Mouse (Mus musculus) ovary, postnatal 36 days (tissue): ENCODE measurements around the gene Acvrl1.

Experiments
- DNase-seq: peaks from one replicate; pipeline ENCODE4 v3.0.0; 2022; ENCODE audit warnings: low spot score, mixed read lengths

Gene Acvrl1

GRCm38 (mm10) chr15:101142672-101143071 lies 14.3 kb downstream of the Acvrl1 start:
- no peak for DNase-seq

GRCm38 (mm10) chr15:101143494-101143893 lies 15.2 kb downstream of the Acvrl1 start:
- DNase-seq = peak; percentile 70

DNA sequence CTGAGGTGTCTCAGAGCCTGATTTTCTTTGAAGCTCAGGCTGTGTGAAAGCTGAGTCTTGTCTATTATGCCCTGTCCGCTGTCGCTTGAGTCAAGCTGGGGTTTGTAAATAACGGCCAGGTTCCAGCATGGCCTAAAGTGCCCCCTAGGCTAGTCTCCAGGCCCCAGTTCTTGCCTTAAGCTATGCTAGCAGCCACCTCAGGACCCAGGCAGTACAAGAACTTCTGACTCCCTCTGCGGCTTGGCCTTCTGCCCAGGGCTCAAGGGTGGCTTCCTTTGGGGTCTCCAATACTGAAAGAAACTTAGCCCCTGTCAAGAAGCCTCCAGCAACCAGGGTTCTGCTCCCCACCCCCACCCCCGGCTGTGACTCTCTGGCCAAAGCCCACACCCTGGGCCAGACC lies 15.9 kb downstream of the Acvrl1 start:
- no peak for DNase-seq

- no peak for DNase-seq
These were observed 16.5 kb downstream of the Acvrl1 start for GRCm38 (mm10) chr15:101144779-101145178.

- DNase-seq = peak; percentile 95
These were observed 17.2 kb downstream of the Acvrl1 start for GRCm38 (mm10) chr15:101145424-101146099.

- DNase-seq = no peak
These were observed 18.0 kb downstream of the Acvrl1 start for GRCm38 (mm10) chr15:101146100-101146965.

GRCm38 (mm10) chr15:101147115-101147909 lies 19.0 kb downstream of the Acvrl1 start:
- DNase-seq = no peak

GRCm38 (mm10) chr15:101147910-101148273 lies 19.6 kb downstream of the Acvrl1 start:
- peak; percentile 26 for DNase-seq

- DNase-seq = no peak
These were observed 20.3 kb downstream of the Acvrl1 start for GRCm38 (mm10) chr15:101148604-101149003.

GRCm38 (mm10) chr15:101151409-101152261 lies 23.3 kb downstream of the Acvrl1 start:
- DNase-seq = peak; percentile 2

GRCm38 (mm10) chr15:101154700-101155616 lies 26.6 kb downstream of the Acvrl1 start:
- peak; percentile 3 for DNase-seq

- no peak for DNase-seq
These were observed 31.8 kb downstream of the Acvrl1 start for GRCm38 (mm10) chr15:101160128-101160527.

- DNase-seq = no peak
These were observed 32.3 kb downstream of the Acvrl1 start for GRCm38 (mm10) chr15:101160591-101160990.

DNA sequence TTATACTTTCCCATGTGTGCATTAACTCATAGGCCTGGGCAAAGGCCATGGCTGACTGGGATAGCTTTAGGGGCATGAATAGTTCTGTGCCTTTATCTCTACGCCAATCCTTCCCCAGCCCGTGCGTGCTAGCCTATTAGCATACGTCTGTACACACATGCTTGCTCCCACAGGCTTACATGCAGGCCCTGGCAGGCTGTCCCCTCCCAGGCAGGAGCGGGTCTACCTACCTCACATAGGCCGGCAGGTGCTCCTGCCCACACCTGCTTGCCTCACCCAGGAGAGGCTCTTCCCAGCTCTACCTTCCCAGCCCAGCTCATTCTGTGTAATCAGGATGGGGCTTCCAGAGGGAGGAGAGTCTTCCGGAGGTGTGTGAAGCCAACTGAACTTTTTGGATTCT lies 33.2 kb downstream of the Acvrl1 start:
- DNase-seq = no peak

GRCm38 (mm10) chr15:101163056-101163458 lies 34.7 kb downstream of the Acvrl1 start:
- DNase-seq = peak; percentile 41

GRCm38 (mm10) chr15:101163854-101164253 lies 35.5 kb downstream of the Acvrl1 start:
- no peak for DNase-seq

- peak; percentile 43 for DNase-seq
These were observed 36.0 kb downstream of the Acvrl1 start for GRCm38 (mm10) chr15:101164291-101164690.

DNA sequence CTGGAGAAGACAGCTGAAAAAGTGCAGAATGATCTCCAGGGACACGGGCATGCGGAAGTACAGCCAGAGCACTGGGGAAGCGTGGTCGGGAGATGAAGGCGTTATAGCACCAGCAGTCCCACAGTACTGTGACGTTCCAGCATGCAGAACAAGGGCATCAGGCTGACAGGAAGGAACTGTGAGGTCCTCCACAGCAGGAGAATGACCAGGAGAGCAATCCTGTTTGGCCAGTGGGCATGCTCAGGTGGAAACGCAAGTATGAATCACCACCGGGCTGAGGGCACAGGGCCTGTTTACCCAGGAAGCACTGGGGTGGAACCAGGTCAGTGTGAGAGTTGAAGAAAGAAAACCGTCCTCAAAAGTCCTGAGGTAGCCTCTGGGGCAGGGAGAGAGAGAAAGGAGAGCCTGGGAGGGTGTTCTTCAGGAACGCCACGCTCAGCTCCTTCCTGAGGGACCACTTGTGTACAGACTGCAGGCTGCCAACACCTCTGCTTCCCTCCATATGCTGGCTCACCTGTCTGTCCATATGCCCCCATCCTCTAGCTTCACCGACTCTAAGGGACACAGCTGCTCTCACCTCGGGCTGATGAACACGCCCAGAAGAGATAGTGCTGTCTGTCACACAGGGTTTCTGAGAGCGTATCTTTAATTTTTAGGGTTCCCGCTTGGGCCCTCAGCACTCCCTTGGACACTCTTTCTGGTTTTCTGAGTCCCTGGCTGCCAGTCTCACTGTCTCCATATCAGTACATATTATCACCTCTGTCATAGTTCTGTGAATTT lies 37.5 kb downstream of the Acvrl1 start:
- DNase-seq = no peak

- no peak for DNase-seq
These were observed 39.2 kb downstream of the Acvrl1 start for GRCm38 (mm10) chr15:101167553-101167952.

DNA sequence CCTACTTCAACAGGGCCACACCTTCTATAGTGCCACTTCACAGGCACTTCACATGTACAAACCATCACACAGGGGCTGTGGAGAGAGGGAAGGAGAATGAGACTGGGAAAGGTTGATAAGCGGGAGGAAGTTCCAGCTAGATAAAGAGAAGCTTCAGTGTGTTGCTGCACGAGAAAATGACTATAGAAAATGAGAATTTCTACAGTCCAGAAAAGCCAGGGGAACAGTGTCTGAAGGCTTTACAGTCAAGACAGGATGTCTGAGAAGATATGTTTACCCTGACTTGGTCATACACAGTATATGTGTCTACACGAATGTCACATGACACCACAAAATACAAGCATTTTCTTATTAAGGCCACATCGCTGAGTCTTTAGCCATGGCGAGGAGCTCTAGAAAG lies 41.6 kb downstream of the Acvrl1 start:
- no peak for DNase-seq
